Mouse (Mus musculus): ENCODE measurements around the gene Cav2. TPM values are rescaled to one million over a fixed set of nuclear protein-coding genes. Genes with fewer than 3 reads are reported as not detected.

Cav2 gene
- polyA plus RNA-seq, 1 experiment = 4.7 TPM

- no peaks in the 10 kb centered on the region for H3K27me3 ChIP-seq (ENCODE audit: control insufficient read depth, insufficient read depth, low read length, poor library complexity, severe bottlenecking)
- H3K4me3 ChIP-seq (ENCODE audit: low read depth, low read length) = no peak overlapping the region
- no peak overlapping the region for H3K9ac ChIP-seq (ENCODE audit: low read depth, poor library complexity, severe bottlenecking)
- no peaks in the 10 kb centered on the region for H3K9me3 ChIP-seq (replicated peaks; ENCODE audit: control insufficient read depth, insufficient read depth, low read length, poor library complexity, severe bottlenecking)
- H3K36me3 ChIP-seq (ENCODE audit: control insufficient read depth, insufficient read depth, low read length, poor library complexity, severe bottlenecking) = no peaks in the 10 kb centered on the region
- H3K4me1 ChIP-seq (ENCODE audit: control insufficient read depth, insufficient read depth, low read length) = no peaks in the 10 kb centered on the region
- TF ChIP-seq CTCF (IDR thresholded peaks at IDR 0.05; ENCODE audit: low read depth, low read length) (no peak), POLR2A (IDR thresholded peaks at IDR 0.05; ENCODE audit: insufficient read depth, low read length) (no peak), EP300 (IDR thresholded peaks at IDR 0.05; ENCODE audit: insufficient read depth, low read depth, low read length) (no peak)
- H3K27ac ChIP-seq (ENCODE audit: insufficient read depth, low read length) = no peak overlapping the region
Measured at GRCm38 (mm10) chr6:17314241-17314640, 33.3 kb downstream of the Cav2 start.

DNA sequence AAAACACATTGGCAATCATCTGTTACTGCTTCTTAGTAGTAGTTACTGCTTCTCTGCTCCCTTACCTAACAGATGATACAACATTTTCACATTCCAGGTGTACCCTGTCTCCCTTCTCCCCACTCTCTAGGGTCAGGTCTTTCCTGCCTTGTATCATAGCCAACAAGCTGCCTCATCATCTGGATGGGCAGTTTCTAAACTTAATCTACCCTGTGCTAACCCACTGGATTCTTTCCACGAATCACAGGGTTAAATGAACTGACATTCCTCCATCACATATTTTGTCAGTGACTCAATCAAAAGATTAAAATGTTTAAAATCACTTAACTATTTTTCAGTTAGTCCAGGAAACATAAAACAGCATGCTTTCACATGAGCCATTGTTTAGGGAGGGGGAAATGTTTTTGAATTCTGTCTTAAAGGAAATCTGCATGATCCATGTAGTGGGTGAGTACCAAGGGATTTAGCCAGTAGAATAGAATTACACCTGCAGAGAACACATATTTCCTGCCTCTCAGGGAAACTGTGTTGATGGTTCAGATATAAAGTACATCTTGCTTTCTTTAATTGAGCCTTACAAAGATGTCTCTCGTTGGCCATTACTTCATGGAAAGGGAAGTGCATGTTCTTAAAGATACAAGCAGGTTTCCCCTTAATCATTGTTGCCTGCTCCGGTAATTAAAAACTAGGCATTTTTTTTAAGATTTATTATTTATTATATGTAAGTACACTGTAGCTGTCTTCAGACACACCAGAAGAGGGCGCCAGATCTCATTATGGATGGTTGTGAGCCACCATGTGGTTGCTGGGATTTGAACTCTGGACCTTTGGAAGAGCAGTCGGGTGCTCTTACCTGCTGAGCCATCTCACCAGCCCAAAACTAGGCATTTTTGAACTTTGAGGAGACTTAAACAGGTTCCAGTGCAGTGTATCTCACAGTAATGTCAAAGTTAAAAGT lies 34.0 kb downstream of the Cav2 start:
- Histone ChIP-seq H3K9me3 (replicated peaks; ENCODE audit: control insufficient read depth, insufficient read depth, low read length, poor library complexity, severe bottlenecking) (no peaks in the 10 kb centered on the region), H3K4me3 (ENCODE audit: low read depth, low read length) (no peak overlapping the region), H3K4me1 (ENCODE audit: control insufficient read depth, insufficient read depth, low read length) (no peaks in the 10 kb centered on the region), H3K27ac (ENCODE audit: insufficient read depth, low read length) (no peak overlapping the region), H3K27me3 (ENCODE audit: control insufficient read depth, insufficient read depth, low read length, poor library complexity, severe bottlenecking) (no peaks in the 10 kb centered on the region), H3K36me3 (ENCODE audit: control insufficient read depth, insufficient read depth, low read length, poor library complexity, severe bottlenecking) (no peaks in the 10 kb centered on the region), H3K9ac (ENCODE audit: low read depth, poor library complexity, severe bottlenecking) (no peak overlapping the region)
- TF ChIP-seq CTCF (IDR thresholded peaks at IDR 0.05; ENCODE audit: low read depth, low read length) (no peak), POLR2A (IDR thresholded peaks at IDR 0.05; ENCODE audit: insufficient read depth, low read length) (no peak), EP300 (IDR thresholded peaks at IDR 0.05; ENCODE audit: insufficient read depth, low read depth, low read length) (no peak)

DNA sequence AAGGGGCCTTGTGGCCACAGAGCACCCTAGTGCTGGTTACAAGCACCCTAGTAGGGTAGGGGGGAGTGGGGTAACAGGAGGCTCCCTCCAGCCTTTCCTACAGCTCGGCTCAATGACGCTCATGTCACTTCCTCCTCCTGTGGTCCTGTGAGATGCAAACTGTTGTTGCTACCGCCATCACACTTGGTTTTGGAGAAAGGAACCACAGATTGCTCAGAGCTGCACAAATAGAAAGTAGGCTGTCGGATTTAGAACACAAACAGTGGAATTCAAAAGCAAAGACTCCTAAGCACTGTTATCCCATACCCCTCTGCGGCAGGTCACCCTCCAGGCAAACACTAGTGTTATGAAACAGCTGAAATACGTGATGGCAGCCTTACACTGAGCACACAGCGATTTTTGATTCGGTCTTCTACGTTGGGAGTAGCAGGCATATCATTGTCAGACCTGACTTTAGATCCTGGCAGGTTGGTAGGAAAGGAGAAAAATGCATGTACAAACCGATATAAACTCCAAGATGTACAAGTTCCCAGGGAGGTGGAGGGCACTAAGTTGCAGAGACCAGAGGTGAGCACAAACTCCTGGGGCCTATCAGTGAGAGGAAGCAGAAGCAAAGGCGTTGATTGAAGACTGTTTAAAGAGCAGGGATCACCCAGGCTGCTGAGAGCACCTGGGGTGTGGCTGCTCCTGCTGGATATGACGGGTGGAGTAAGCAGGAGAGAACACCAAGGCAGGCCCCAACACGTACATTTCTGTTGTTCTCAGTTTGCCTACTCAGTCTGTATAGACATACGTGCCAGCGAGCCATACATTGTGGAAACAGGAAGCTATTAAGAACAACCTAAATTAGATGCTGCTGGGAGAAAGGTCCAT lies 35.5 kb downstream of the Cav2 start:
- no peak for TF ChIP-seq EP300 (IDR thresholded peaks at IDR 0.05; ENCODE audit: insufficient read depth, low read depth, low read length)
- no peak for TF ChIP-seq POLR2A (IDR thresholded peaks at IDR 0.05; ENCODE audit: insufficient read depth, low read length)
- no peak for TF ChIP-seq CTCF (IDR thresholded peaks at IDR 0.05; ENCODE audit: low read depth, low read length)
- Histone ChIP-seq H3K9ac (ENCODE audit: low read depth, poor library complexity, severe bottlenecking) (no peak overlapping the region), H3K27me3 (ENCODE audit: control insufficient read depth, insufficient read depth, low read length, poor library complexity, severe bottlenecking) (no peaks in the 10 kb centered on the region), H3K4me3 (ENCODE audit: low read depth, low read length) (no peak overlapping the region), H3K27ac (ENCODE audit: insufficient read depth, low read length) (no peak overlapping the region), H3K36me3 (ENCODE audit: control insufficient read depth, insufficient read depth, low read length, poor library complexity, severe bottlenecking) (no peaks in the 10 kb centered on the region), H3K4me1 (ENCODE audit: control insufficient read depth, insufficient read depth, low read length) (no peaks in the 10 kb centered on the region), H3K9me3 (replicated peaks; ENCODE audit: control insufficient read depth, insufficient read depth, low read length, poor library complexity, severe bottlenecking) (no peaks in the 10 kb centered on the region)

DNA sequence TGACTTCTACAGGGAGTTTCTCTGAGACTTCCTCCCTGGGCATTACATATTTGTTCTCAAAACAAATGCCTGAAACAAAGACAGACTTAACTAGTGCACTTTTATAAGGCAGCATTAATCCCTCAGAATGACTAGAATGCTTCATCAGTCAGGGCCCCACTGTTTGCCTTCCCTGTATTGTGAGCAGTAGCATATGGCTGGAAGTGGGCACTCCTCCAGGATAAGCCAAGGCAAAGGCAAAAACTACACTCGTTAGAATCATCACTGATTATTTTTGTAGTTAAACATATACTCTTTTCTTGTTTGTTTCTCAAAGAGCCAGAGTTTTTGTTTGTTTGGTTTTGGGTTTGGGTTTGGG lies 36.2 kb downstream of the Cav2 start:
- no peaks in the 10 kb centered on the region for H3K4me1 ChIP-seq (ENCODE audit: control insufficient read depth, insufficient read depth, low read length)
- H3K27me3 ChIP-seq (ENCODE audit: control insufficient read depth, insufficient read depth, low read length, poor library complexity, severe bottlenecking) = no peaks in the 10 kb centered on the region; the same call in 1 of the 2 replicates
- H3K9ac ChIP-seq (ENCODE audit: low read depth, poor library complexity, severe bottlenecking) = no peak overlapping the region
- H3K27ac ChIP-seq (ENCODE audit: insufficient read depth, low read length) = no peak overlapping the region
- TF ChIP-seq EP300 (IDR thresholded peaks at IDR 0.05; ENCODE audit: insufficient read depth, low read depth, low read length) (no peak), CTCF (IDR thresholded peaks at IDR 0.05; ENCODE audit: low read depth, low read length) (no peak), POLR2A (IDR thresholded peaks at IDR 0.05; ENCODE audit: insufficient read depth, low read length) (no peak)
- no peak overlapping the region for H3K4me3 ChIP-seq (ENCODE audit: low read depth, low read length)
- H3K36me3 ChIP-seq (ENCODE audit: control insufficient read depth, insufficient read depth, low read length, poor library complexity, severe bottlenecking) = no peaks in the 10 kb centered on the region
- no peaks in the 10 kb centered on the region for H3K9me3 ChIP-seq (replicated peaks; ENCODE audit: control insufficient read depth, insufficient read depth, low read length, poor library complexity, severe bottlenecking)

DNA sequence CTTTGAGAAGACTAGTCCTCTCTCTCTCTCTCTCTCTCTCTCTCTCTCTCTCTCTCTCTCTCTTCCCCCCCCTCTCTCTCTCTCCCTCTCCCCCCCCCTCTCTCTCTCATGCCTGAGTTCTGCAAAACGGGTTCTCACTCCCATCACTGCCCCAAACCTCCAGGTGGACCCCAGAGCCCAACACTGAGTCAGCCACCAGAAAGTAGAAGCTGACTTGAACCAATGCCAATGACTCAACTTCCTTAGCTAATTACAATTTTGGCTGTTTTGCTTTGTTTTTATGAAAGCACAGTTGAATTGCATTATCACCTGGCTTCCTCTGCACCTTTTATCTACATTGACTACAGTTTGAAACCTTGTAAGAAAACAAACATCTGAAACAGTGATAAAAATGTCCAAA lies 37.0 kb downstream of the Cav2 start:
- Histone ChIP-seq H3K27me3 (ENCODE audit: control insufficient read depth, insufficient read depth, low read length, poor library complexity, severe bottlenecking) (no peaks in the 10 kb centered on the region; the same call in 1 of the 2 replicates), H3K9ac (ENCODE audit: low read depth, poor library complexity, severe bottlenecking) (no peak overlapping the region), H3K27ac (ENCODE audit: insufficient read depth, low read length) (no peak overlapping the region), H3K4me3 (ENCODE audit: low read depth, low read length) (no peak overlapping the region), H3K36me3 (ENCODE audit: control insufficient read depth, insufficient read depth, low read length, poor library complexity, severe bottlenecking) (no peaks in the 10 kb centered on the region), H3K4me1 (ENCODE audit: control insufficient read depth, insufficient read depth, low read length) (no peaks in the 10 kb centered on the region), H3K9me3 (replicated peaks; ENCODE audit: control insufficient read depth, insufficient read depth, low read length, poor library complexity, severe bottlenecking) (no peaks in the 10 kb centered on the region)
- TF ChIP-seq POLR2A (IDR thresholded peaks at IDR 0.05; ENCODE audit: insufficient read depth, low read length) (no peak), EP300 (IDR thresholded peaks at IDR 0.05; ENCODE audit: insufficient read depth, low read depth, low read length) (no peak), CTCF (IDR thresholded peaks at IDR 0.05; ENCODE audit: low read depth, low read length) (no peak)
